Mouse (Mus musculus) kidney, postnatal 14 days (tissue): ENCODE data around the gene Actn1.

Experiments used
- DNase-seq: peaks from one replicate; pipeline ENCODE4 v3.0.0; 2022; ENCODE audit warnings: mixed read lengths

The Actn1 gene

DNA sequence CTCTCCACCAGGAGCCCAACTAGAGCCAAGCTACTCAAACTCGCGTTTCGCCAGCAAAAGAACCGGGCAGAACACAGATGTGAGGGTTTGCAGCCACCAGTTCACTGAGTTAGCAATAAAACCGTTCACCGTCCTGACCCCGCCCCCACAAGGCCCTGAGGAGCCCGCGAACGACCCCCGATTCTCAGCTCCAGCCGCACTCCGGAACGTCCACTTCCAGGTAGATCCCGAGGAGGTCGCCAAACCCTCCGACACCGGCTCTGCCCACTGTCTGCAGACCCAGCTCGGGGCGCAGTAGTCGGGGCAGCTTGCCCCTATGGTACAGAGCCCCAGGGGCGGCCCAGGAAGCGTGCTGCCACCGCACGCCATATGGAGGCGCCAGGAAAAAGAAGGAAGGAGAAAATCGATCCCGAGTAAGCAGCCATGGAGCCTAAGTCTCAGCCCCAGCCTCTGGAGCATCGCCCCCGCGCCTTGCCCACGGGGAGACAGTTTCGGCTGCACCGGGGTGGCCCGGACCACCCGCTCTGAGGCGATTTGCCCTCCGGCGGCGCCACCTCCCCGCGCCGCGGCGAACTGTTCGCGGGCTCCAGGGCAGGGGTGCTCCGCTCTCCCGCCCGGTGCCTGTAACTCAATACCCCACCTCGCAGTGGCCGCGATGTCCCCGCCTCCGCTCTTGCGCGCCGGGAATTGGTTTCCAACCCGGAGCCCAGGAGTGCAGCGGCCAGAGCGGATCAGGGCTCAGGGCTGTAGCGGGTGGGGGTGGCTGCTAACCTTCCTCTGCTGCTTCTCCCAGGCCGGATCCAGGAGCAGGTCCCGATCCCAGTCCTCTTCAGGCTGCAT is 735 bp downstream of the Actn1 start:
- peak; percentile 86 for DNase-seq

- DNase-seq, result no peak
Measured at GRCm38 (mm10) chr12:80258520-80259215, 1.5 kb downstream of the Actn1 start.

DNA sequence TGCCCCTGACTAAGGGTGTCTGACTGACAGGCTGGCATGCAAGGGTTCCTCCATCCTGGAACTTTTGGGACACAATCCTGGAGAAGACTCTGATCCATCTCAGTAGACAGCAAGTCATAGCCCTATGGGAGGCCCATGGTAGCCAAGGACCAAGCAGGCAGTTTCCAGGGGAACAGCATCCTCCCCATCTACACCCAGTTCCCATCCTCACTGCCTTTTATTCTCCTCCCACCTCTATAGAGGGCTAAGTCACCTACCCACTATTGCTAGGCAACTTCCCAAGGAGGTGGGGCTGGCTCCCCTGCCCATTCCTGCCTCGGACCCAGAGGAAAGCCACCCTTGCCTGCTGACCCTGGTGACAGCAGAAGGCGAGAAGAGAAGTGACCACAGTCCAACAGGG is 8.2 kb downstream of the Actn1 start:
- no peak for DNase-seq

DNA sequence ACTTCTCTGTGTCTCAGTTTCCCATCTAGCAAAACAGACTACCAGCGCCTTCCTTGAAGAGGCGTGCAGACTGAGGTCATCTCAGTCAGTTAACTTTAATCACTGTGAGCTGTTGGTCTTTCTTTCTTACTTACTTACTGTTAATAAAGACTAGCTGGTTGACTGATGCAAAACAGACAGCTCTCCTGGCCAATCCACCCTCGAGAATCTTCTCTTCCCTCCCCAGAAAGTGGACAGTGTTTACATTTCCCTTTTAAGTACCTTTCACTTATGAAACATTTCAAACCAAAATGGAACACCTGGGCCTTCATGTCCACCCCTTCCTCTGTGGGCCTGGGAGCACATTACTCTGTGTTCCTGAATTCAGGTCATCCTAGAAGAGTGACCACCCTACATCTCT is 8.6 kb downstream of the Actn1 start:
- no peak for DNase-seq

DNA sequence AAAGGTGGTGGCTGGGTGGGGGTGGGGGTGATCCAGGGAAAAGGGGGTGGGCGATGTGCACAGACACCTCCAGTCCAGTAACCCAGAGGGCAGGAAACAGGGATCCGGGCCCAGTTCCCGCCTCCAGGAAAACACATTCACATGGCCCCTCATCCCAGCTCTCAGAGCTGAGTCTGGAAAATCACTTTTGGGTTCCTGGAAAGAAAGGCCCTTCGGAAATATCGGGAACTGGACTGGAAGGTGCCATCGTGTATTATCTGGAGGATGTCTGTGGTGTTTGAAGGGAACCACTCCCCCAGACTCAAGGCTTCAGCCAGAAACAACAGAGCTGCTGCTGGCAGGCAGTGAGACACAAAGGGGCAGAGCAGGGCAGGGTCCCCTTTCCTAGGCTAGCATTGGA is 10.6 kb downstream of the Actn1 start:
- DNase-seq, result no peak

GRCm38 (mm10) chr12:80247067-80247466 is 13.1 kb downstream of the Actn1 start:
- DNase-seq, result no peak

DNA sequence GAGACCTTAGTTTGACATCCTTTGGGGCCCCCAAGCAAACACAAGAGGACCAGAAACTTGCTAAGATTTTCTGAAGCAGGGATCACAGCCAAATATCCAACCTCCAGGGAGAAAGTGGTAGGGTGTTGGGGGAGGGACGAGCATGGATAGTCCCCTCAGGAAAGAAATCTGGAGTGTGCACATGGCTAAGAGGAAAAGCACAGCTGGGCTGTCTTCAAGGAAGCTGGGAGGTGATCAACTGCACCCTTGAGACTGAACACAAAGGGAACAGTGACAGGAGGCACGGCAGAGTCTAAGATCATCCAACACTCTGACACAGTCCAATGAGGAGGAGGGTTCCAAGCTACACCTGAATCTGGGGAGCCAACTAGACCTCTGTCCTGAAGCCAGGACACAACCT is 13.7 kb downstream of the Actn1 start:
- DNase-seq, result peak; percentile 41

- no peak for DNase-seq
Measured at GRCm38 (mm10) chr12:80244755-80245154, 15.4 kb downstream of the Actn1 start.

DNA sequence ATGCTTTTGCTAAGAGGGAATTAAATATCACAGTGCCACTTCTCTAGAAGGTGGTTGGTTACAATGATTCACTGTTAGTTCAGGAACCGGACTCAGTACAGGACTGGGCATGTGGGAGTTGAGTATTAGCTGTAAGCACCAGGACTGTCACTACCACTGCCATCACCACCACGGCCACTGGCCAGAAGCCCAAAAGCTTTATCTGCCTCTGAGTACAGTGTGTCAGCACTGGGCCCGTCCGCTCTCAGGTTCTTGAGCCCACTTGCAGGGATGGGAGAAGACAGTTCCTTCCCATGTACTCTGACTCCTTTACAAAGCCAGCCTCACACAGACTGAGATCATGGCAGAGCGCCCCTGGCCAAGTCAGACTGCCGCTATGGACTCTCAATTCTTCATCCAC is 16.0 kb downstream of the Actn1 start:
- DNase-seq, result no peak

- DNase-seq, result no peak
Measured at GRCm38 (mm10) chr12:80243335-80243734, 16.8 kb downstream of the Actn1 start.

- no peak for DNase-seq
Measured at GRCm38 (mm10) chr12:80239445-80239844, 20.7 kb downstream of the Actn1 start.

DNA sequence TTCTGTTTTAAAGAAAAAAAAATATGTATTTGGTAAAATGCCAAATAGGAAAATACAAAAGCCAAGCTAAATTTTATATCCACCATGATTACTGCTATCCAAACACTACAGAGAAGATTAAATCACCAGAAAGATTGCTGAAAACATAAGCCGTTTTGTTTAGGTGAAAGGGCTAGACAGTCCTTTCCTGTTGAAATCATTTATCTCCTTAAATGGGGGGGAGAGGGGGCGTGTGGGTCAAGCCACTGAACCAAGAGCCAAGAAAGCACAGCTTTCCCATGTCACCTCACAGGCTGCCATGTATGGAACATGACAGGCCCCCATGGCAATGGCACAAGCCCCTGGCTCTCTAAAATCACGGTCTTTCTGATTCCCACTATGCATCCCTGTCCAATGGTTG is 21.6 kb downstream of the Actn1 start:
- peak; percentile 40 for DNase-seq

DNA sequence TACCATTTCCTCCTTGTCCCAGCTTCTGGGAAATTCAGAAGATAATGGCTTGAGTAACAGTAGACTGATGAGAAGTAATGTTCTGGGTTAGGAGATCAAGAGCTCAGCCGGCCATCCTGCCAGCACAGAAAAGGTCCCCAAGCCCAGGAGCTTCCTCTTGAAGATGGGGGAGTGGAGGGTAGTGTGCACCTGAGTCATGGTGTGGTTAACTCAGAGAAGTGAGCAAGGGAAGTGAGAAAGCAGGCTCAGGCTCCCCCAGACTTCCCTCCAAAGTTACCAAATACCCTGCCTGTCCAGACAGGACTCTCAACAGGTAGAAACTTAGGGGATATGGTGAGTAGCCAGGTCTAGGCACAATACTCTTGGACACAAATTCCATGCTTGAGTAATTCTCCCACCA is 24.9 kb downstream of the Actn1 start:
- DNase-seq, result no peak

GRCm38 (mm10) chr12:80234226-80234625 is 25.9 kb downstream of the Actn1 start:
- no peak for DNase-seq

DNA sequence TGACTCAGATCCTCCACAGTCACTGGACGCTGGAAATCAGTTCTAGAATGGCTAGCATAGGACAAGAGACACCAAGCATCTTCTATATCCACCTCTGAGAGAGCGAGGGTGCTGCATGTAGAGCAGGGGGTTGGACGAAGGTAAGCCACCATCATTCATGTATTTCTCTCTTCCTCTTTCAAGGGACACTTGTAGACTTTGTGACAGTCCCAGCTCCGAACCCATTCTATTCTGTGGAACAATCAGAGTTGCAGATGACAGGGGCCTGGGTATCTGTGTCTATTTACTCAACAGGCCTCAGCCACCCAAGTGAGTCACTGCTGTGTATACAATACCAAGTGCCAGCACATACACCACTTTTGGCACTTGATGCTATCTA is 27.3 kb downstream of the Actn1 start:
- no peak for DNase-seq

DNA sequence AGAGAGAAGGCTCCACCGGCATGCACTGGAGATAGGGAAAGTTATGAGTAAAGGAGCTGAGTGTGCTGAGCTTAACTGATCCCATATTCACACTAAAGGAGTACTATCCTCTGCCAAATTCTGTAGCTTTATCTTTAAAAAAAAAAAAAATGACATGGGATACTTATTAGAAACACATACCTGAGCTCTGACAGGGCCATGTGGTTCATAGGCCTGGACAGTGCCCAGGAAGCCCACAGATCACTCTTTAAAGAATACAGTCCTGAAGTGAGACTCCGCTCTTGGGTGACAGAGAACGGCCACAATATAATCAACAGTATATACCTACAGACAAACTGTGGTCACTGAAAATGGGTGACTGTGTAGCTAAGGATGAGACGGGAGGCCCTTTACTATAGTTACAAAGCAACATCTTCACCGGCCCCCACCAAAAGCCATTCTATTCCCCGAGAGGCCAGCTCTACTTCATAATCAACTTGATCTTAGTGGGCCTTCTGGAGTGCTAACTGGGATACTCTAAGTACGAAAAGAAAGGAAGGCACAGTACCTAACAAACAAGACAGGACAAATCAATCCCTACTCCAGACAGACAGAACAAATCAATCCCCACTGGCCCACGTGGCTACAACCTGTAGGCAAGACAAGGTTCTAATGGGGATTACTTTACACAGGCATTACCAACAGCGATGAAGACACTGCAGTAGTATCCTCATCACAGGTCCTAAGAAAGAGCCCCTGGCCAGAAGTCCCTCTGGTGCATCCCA is 27.9 kb downstream of the Actn1 start:
- no peak for DNase-seq

GRCm38 (mm10) chr12:80231317-80231716 is 28.9 kb downstream of the Actn1 start:
- peak; percentile 34 for DNase-seq

DNA sequence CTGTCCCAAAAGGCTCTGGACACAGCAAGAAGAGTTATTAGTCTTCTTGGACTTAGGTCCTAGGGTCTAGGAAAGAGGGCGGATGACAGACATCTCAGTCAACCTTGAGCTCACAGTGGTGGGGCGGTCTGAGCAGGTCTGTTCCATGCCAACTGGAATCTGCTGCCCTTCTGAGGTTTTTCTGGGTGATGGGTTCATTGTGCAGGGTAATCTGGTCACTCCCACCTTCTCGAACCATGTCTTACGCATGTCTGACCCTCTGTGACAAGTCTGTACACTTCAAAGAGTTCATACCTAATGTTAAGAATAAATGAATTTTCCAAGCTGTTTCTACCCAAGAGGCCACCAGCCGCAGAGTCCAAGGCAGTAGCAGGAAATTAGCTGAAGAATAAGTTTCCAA is 29.3 kb downstream of the Actn1 start:
- no peak for DNase-seq

DNA sequence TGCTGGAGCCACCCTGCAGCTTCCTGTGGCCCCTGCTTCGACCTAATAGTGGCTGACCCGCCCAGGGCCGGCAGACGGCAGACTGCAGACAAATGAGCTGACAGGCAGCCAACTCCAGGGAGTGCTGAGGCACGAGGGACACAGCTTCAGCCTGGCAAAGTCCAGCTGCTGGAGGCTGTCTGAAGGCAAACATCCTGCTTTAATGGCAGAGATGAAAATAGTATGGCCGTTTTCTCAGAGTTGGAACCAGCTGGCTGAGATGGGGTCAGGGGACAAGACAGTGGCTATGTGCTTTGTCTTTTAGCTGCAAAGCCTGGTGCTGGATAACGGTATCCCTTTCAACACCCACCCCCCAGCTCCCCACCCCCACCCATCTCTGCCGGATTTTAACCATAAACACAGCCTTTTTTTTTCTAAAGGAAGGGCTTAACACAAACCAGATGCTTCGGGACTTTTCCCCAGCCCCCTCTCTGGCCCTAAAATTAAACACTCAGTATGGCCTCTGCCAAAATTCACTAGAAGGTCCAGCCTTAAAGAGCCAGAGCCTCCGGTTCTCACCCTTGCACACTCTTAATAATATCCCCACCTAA is 30.0 kb downstream of the Actn1 start:
- DNase-seq, result peak; percentile 94

DNA sequence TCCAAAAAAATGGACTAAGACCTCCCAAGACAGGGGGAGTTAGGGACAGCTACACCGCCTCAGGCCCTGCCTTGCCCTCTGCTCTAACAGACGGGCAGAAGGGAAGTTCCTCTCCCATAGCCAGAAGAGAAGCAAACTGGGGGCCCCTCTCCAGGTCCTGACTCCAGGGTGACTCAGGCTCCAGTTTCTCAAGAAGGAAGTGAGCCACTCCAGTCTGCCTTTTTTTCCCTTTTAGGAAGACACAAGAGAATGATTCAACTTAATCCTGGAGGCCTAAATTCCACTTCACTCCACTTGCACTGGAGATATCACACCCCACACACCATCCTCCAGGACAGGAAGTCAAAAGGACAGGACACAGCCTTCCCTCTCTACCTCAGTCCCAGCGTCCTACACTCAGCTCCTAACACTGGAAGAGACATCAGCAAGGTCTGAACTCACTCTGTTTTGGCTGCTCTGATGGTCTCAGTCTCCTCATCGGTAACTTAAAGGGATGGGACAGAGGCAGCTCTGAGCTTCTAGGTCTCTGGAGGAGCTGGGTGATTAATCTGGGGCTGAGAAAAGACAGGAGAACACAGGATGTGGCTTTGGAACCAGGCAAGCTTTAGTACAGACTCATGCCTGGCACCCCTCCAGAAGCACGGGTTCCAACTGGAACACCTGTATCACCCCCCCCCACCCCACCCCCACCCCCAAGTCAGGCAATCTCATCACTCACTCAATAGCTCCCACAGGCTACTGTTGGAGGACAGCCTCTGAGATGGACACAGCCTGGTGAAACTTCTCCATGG is 31.0 kb downstream of the Actn1 start:
- peak; percentile 46 for DNase-seq

DNA sequence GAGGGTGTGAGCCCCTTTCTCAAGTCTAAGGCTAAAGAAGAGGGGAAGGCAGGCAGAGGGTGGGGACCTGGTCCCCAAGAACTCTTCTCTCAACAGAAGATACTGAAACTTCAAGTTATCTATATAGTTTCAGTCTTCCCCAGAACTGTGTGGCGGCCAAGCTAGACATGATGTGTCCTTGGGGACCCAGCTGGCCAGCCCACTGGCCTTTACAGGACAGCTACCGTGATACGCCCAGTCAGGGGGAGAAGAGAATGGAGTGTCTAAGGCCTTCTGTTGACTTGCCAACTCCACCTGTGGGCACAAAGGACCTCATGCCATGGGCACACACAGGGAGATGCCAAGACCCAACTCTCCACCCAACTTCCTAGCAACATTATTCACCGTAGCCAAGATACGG is 31.8 kb downstream of the Actn1 start:
- DNase-seq, result no peak

DNA sequence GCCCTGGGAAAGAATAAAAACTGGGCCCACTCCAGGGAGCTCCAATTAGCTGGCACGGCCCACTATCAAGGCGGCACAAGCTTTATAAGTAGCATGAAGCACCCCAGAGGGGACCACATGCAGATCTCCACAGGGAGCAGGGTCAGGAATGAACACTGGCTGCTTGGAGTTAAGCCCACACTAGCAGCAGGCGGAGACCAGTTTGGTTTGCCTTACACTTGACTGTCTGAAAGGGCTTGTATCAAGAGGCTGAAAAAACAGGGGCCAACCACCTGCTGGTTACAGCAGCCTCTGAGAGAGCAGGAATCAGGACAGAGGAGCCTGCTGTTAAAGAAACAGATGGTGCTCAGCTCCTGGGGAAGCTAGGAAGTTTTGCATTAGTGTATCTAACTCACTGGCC is 32.3 kb downstream of the Actn1 start:
- peak; percentile 42 for DNase-seq
